Mouse (Mus musculus): ENCODE measurements around the gene Ankmy1. TPM values are rescaled to one million over a fixed set of nuclear protein-coding genes. Genes with fewer than 3 reads are reported as not detected.

Ankmy1 gene
- polyA plus RNA-seq, 1 experiment from 2014 or later: 1.6 TPM

GRCm38 (mm10) chr1:92916725-92917124, 14.0 kb upstream of the Ankmy1 start:
- Histone ChIP-seq H3K9ac (replicated peaks; ENCODE audit: low read length) (no peak overlapping the region), H3K27me3 (ENCODE audit: control insufficient read depth, insufficient read depth, low read length) (no peaks in the 10 kb centered on the region), H3K4me2 (ENCODE audit: low read length) (no peak overlapping the region), H3K36me3 (ENCODE audit: control insufficient read depth, insufficient read depth, low read length) (peaks cover 75% of the 10 kb centered on the region), H3K4me3 (replicated peaks; ENCODE audit: low read depth, low read length) (no peak overlapping the region), H3K4me1 (ENCODE audit: control insufficient read depth, insufficient read depth, low read length) (peaks cover 13% of the 10 kb centered on the region), H3K9me3 (ENCODE audit: control insufficient read depth, low read length) (no peaks in the 10 kb centered on the region), H3K27ac (replicated peaks; ENCODE audit: low read depth, low read length) (no peak overlapping the region)
- WGBS: 96% methylated on average over 9 of the region's 9 CpGs
- ATAC-seq (ENCODE audit: low FRiP score, low TSS enrichment) (no peak), DNase-seq (no peak)

- ATAC-seq (ENCODE audit: low FRiP score, low TSS enrichment): no peak
- 96% methylated on average over 11 of the region's 11 CpGs for WGBS
- Histone ChIP-seq H3K4me3 (replicated peaks; ENCODE audit: low read depth, low read length) (no peak overlapping the region), H3K36me3 (ENCODE audit: control insufficient read depth, insufficient read depth, low read length) (peaks cover 62% of the 10 kb centered on the region), H3K27ac (replicated peaks; ENCODE audit: low read depth, low read length) (no peak overlapping the region), H3K9me3 (ENCODE audit: control insufficient read depth, low read length) (no peaks in the 10 kb centered on the region), H3K4me2 (ENCODE audit: low read length) (no peak overlapping the region), H3K4me1 (ENCODE audit: control insufficient read depth, insufficient read depth, low read length) (peaks cover 19% of the 10 kb centered on the region), H3K9ac (replicated peaks; ENCODE audit: low read length) (no peak overlapping the region), H3K27me3 (ENCODE audit: control insufficient read depth, insufficient read depth, low read length) (no peaks in the 10 kb centered on the region)
- DNase-seq: no peak
Observed at GRCm38 (mm10) chr1:92914993-92915392, 12.3 kb upstream of the Ankmy1 start.

- Histone ChIP-seq H3K27me3 (ENCODE audit: control insufficient read depth, insufficient read depth, low read length) (no peaks in the 10 kb centered on the region), H3K27ac (replicated peaks; ENCODE audit: low read depth, low read length) (no peak overlapping the region), H3K4me1 (ENCODE audit: control insufficient read depth, insufficient read depth, low read length) (peaks cover 27% of the 10 kb centered on the region), H3K9ac (replicated peaks; ENCODE audit: low read length) (no peak overlapping the region), H3K36me3 (ENCODE audit: control insufficient read depth, insufficient read depth, low read length) (peaks cover 55% of the 10 kb centered on the region), H3K4me3 (replicated peaks; ENCODE audit: low read depth, low read length) (no peak overlapping the region), H3K9me3 (ENCODE audit: control insufficient read depth, low read length) (no peaks in the 10 kb centered on the region), H3K4me2 (ENCODE audit: low read length) (no peak overlapping the region)
- ATAC-seq (ENCODE audit: low FRiP score, low TSS enrichment) (no peak), DNase-seq (no peak)
- WGBS: 80% methylated on average over 4 of the region's 4 CpGs
Observed at GRCm38 (mm10) chr1:92914239-92914638, 11.5 kb upstream of the Ankmy1 start.

- Histone ChIP-seq H3K36me3 (ENCODE audit: control insufficient read depth, insufficient read depth, low read length) (peaks cover 35% of the 10 kb centered on the region), H3K9ac (replicated peaks; ENCODE audit: low read length) (peak overlapping the region; percentile 97; the same call in 1 of the 2 replicates), H3K4me1 (ENCODE audit: control insufficient read depth, insufficient read depth, low read length) (peaks cover 36% of the 10 kb centered on the region), H3K27ac (replicated peaks; ENCODE audit: low read depth, low read length) (peak overlapping the region; percentile 95), H3K27me3 (ENCODE audit: control insufficient read depth, insufficient read depth, low read length) (0 out of 2 replicates have a peak, but pooled peaks cover 5% of the 10 kb centered on the region), H3K4me2 (ENCODE audit: low read length) (peak overlapping the region; percentile 94), H3K9me3 (ENCODE audit: control insufficient read depth, low read length) (no peaks in the 10 kb centered on the region), H3K4me3 (replicated peaks; ENCODE audit: low read depth, low read length) (peak overlapping the region; percentile 78)
- ATAC-seq (ENCODE audit: low FRiP score, low TSS enrichment) (no peak), DNase-seq (peak; percentile 32)
- 47% methylated on average over 1 of the region's 1 CpGs for WGBS
Observed at GRCm38 (mm10) chr1:92912286-92912685, 9.6 kb upstream of the Ankmy1 start.

GRCm38 (mm10) chr1:92911721-92912138, 9.0 kb upstream of the Ankmy1 start:
- Histone ChIP-seq H3K27ac (replicated peaks; ENCODE audit: low read depth, low read length) (peak overlapping the region; percentile 95), H3K4me3 (replicated peaks; ENCODE audit: low read depth, low read length) (peak overlapping the region; percentile 78), H3K4me1 (ENCODE audit: control insufficient read depth, insufficient read depth, low read length) (peaks cover 36% of the 10 kb centered on the region), H3K9ac (replicated peaks; ENCODE audit: low read length) (peak overlapping the region; percentile 97), H3K36me3 (ENCODE audit: control insufficient read depth, insufficient read depth, low read length) (peaks cover 30% of the 10 kb centered on the region), H3K4me2 (ENCODE audit: low read length) (peak overlapping the region; percentile 94), H3K9me3 (ENCODE audit: control insufficient read depth, low read length) (no peaks in the 10 kb centered on the region), H3K27me3 (ENCODE audit: control insufficient read depth, insufficient read depth, low read length) (0 out of 2 replicates have a peak, but pooled peaks cover 5% of the 10 kb centered on the region)
- no peak for DNase-seq
- ATAC-seq (ENCODE audit: low FRiP score, low TSS enrichment): no peak
- WGBS: 35% methylated on average over 8 of the region's 8 CpGs

- H3K9me3 ChIP-seq (ENCODE audit: control insufficient read depth, low read length): no peaks in the 10 kb centered on the region
- H3K27ac ChIP-seq (replicated peaks; ENCODE audit: low read depth, low read length): peak overlapping the region; percentile 95
- ATAC-seq (ENCODE audit: low FRiP score, low TSS enrichment) (peak; percentile 39), DNase-seq (peak; percentile 82)
- H3K27me3 ChIP-seq (ENCODE audit: control insufficient read depth, insufficient read depth, low read length): 0 out of 2 replicates have a peak, but pooled peaks cover 5% of the 10 kb centered on the region
- peaks cover 24% of the 10 kb centered on the region for H3K36me3 ChIP-seq (ENCODE audit: control insufficient read depth, insufficient read depth, low read length)
- peak overlapping the region; percentile 78 for H3K4me3 ChIP-seq (replicated peaks; ENCODE audit: low read depth, low read length)
- H3K4me1 ChIP-seq (ENCODE audit: control insufficient read depth, insufficient read depth, low read length): peaks cover 36% of the 10 kb centered on the region
- under 1% methylated on average over 68 of the region's 85 CpGs for WGBS
- peak overlapping the region; percentile 97 for H3K9ac ChIP-seq (replicated peaks; ENCODE audit: low read length)
- H3K4me2 ChIP-seq (ENCODE audit: low read length): peak overlapping the region; percentile 94
Observed at GRCm38 (mm10) chr1:92910925-92911720, 8.4 kb upstream of the Ankmy1 start.

GRCm38 (mm10) chr1:92910239-92910885, 7.7 kb upstream of the Ankmy1 start, which contains the start of gene Rnpepl1:
Gene Rnpepl1, plus strand, starts transcription at chr1:92910783.
- H3K9me3 ChIP-seq (ENCODE audit: control insufficient read depth, low read length): no peaks in the 10 kb centered on the region
- DNase-seq (peak; percentile 93), ATAC-seq (ENCODE audit: low FRiP score, low TSS enrichment) (peak; percentile 80)
- under 1% methylated on average over 44 of the region's 57 CpGs for WGBS
- H3K9ac ChIP-seq (replicated peaks; ENCODE audit: low read length): peak within 1 kb of the TSS; percentile 97
- 0 out of 2 replicates have a peak, but pooled peaks cover 5% of the 10 kb centered on the region for H3K27me3 ChIP-seq (ENCODE audit: control insufficient read depth, insufficient read depth, low read length)
- peak within 1 kb of the TSS; percentile 94 for H3K4me2 ChIP-seq (ENCODE audit: low read length)
- peak within 1 kb of the TSS; percentile 78 for H3K4me3 ChIP-seq (replicated peaks; ENCODE audit: low read depth, low read length)
- peak within 1 kb of the TSS; percentile 95 for H3K27ac ChIP-seq (replicated peaks; ENCODE audit: low read depth, low read length)
- peaks cover 36% of the 10 kb centered on the region for H3K4me1 ChIP-seq (ENCODE audit: control insufficient read depth, insufficient read depth, low read length)
- H3K36me3 ChIP-seq (ENCODE audit: control insufficient read depth, insufficient read depth, low read length): peaks cover 16% of the 10 kb centered on the region

- Histone ChIP-seq H3K4me2 (ENCODE audit: low read length) (no peak overlapping the region), H3K4me3 (replicated peaks; ENCODE audit: low read depth, low read length) (no peak overlapping the region), H3K9me3 (ENCODE audit: control insufficient read depth, low read length) (no peaks in the 10 kb centered on the region), H3K4me1 (ENCODE audit: control insufficient read depth, insufficient read depth, low read length) (peaks cover 36% of the 10 kb centered on the region), H3K9ac (replicated peaks; ENCODE audit: low read length) (no peak overlapping the region), H3K27me3 (ENCODE audit: control insufficient read depth, insufficient read depth, low read length) (0 out of 2 replicates have a peak, but pooled peaks cover 5% of the 10 kb centered on the region), H3K27ac (replicated peaks; ENCODE audit: low read depth, low read length) (no peak overlapping the region), H3K36me3 (ENCODE audit: control insufficient read depth, insufficient read depth, low read length) (peaks cover 3% of the 10 kb centered on the region; the same call in 1 of the 2 replicates)
- peak; percentile 68 for DNase-seq
- 67% methylated on average over 4 of the region's 4 CpGs for WGBS
- ATAC-seq (ENCODE audit: low FRiP score, low TSS enrichment): no peak
Observed at GRCm38 (mm10) chr1:92909068-92909467, 6.4 kb upstream of the Ankmy1 start.
